Mouse (Mus musculus) mouse trophoblast stem cell (cell line): ENCODE data around the gene Polr3b.

Source experiments
- in situ Hi-C, 2 experiments: fragments of 300-500 bp; cut with MseI, MboI; formaldehyde crosslinking; loops; 2 replicates in 1 of 2; 3 replicates in 1 of 2; pipeline ENCODE4 v1.15.1; 2025

Polr3b gene

GRCm38 (mm10) chr10:84610783-84611182 is 11.3 kb upstream of the Polr3b start:
- in situ Hi-C loops: no loop called here

GRCm38 (mm10) chr10:84611664-84612063 is 10.4 kb upstream of the Polr3b start:
- in situ Hi-C loops: no loop called here

- in situ Hi-C loops: no loop called here
Measured at GRCm38 (mm10) chr10:84612281-84612680, 9.8 kb upstream of the Polr3b start.

GRCm38 (mm10) chr10:84613366-84613765 is 8.7 kb upstream of the Polr3b start:
- in situ Hi-C loops: no loop called here

- in situ Hi-C loops: no loop called here
Measured at GRCm38 (mm10) chr10:84615076-84615475, 7.0 kb upstream of the Polr3b start.

GRCm38 (mm10) chr10:84631182-84631581 is 9.1 kb downstream of the Polr3b start:
- in situ Hi-C loops: no loop called here

GRCm38 (mm10) chr10:84632005-84632404 is 9.9 kb downstream of the Polr3b start:
- in situ Hi-C loops: no loop called here

GRCm38 (mm10) chr10:84636656-84637055 is 14.6 kb downstream of the Polr3b start:
- in situ Hi-C loops: no loop called here

GRCm38 (mm10) chr10:84638382-84638781 is 16.3 kb downstream of the Polr3b start:
- in situ Hi-C loops: no loop called here

GRCm38 (mm10) chr10:84639525-84640287 is 17.6 kb downstream of the Polr3b start:
- in situ Hi-C loops: no loop called here

- in situ Hi-C loops: no loop called here
Measured at GRCm38 (mm10) chr10:84640861-84641260, 18.8 kb downstream of the Polr3b start.

- in situ Hi-C loops: no loop called here
Measured at GRCm38 (mm10) chr10:84641576-84641975, 19.5 kb downstream of the Polr3b start.

GRCm38 (mm10) chr10:84645940-84646339 is 23.8 kb downstream of the Polr3b start:
- in situ Hi-C loops: no loop called here

- in situ Hi-C loops: no loop called here
Measured at GRCm38 (mm10) chr10:84646506-84647102, 24.5 kb downstream of the Polr3b start.

GRCm38 (mm10) chr10:84647264-84647663 is 25.2 kb downstream of the Polr3b start:
- in situ Hi-C loops: no loop called here

GRCm38 (mm10) chr10:84648911-84649310 is 26.8 kb downstream of the Polr3b start:
- in situ Hi-C loops: no loop called here

GRCm38 (mm10) chr10:84654029-84654428 is 31.9 kb downstream of the Polr3b start:
- in situ Hi-C loops: no loop called here

GRCm38 (mm10) chr10:84654731-84655130 is 32.6 kb downstream of the Polr3b start:
- in situ Hi-C loops: no loop called here

GRCm38 (mm10) chr10:84656618-84657017 is 34.5 kb downstream of the Polr3b start:
- in situ Hi-C loops: no loop called here

GRCm38 (mm10) chr10:84657437-84658087 is 35.5 kb downstream of the Polr3b start:
- in situ Hi-C loops: no loop called here

- in situ Hi-C loops: no loop called here
Measured at GRCm38 (mm10) chr10:84658088-84658848, 36.2 kb downstream of the Polr3b start.

- in situ Hi-C loops: no loop called here
Measured at GRCm38 (mm10) chr10:84659281-84659680, 37.2 kb downstream of the Polr3b start.
